Mouse (Mus musculus) layer of hippocampus, adult 8-10 months (tissue): Measurements from ENCODE around the gene Tecpr1. TPM values are rescaled to one million over a fixed set of nuclear protein-coding genes. Genes with fewer than 3 reads are reported as not detected.

ENCODE experiments used
- DNase-seq, 2 experiments: peaks; one replicate each; pipeline ENCODE4 v3.0.0; 2022; ENCODE audit warnings: low spot score in 2 of 2
- total RNA-seq, 4 experiments: library from RNA; stranded (reverse); gene quantifications; 2 replicates each; pipeline ENCODE4 v1.2.4; 2022

Gene Tecpr1
- total RNA-seq, 4 experiments from 2014 or later, result 103 to 120 (median 109) TPM

DNA sequence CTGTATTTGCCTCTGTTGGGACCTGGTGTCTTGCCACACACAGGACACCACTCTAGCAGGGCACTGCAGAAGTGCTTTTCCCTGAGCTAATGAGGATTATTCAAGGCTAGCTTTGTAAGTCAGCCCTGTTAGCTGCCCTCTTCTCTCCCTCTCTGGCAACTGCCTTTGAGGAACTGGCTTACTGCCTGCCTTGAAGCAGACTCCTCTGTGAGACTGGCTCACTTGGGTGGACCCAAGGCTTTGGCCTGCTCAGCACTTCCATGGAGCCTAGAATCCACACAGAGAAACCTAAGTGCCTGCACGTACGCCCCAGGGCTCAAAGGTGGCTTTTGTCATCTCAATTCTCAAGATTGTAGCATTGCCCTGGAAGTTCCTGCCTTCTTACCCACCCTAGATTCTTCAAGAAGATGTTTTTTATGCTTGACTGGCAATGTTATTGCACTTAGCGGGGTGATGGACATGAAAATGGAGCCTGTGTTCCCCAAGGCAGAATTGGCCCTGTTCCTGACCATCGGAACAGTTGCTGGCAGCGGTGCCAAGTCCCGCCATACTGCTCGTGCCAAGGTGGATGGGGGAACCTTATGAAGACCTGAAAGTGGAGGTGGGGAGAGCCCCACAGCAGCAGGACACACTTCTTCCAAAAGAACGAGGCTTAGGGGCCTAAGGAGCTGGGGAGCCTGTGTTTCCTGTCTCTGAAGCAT is 54.0 kb downstream of the Tecpr1 start:
- DNase-seq, result no peak

DNA sequence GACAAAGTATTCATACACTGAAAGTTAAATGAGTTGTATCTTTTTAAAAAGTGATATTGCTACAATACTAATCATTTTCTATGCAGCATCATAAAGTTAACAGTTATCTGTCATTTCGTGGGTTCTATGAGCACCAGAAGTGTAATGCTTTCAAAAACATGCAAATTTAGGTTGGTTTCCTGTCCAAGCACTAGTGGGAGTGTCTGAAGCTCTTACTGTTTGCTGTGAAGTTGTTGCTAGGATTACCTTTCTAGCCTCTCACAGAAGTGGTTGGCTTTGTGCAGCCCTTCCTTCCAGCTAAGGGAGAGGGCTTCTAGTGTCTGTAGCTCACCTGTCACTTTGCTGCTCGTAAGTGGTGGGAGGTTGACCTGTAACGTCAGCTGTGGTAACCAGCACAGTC is 57.7 kb downstream of the Tecpr1 start:
- DNase-seq, result no peak

GRCm38 (mm10) chr5:144162813-144163517 is 60.5 kb downstream of the Tecpr1 start:
- DNase-seq, result no peak

- no peak for DNase-seq
Observed at GRCm38 (mm10) chr5:144162080-144162812, 61.2 kb downstream of the Tecpr1 start.

DNA sequence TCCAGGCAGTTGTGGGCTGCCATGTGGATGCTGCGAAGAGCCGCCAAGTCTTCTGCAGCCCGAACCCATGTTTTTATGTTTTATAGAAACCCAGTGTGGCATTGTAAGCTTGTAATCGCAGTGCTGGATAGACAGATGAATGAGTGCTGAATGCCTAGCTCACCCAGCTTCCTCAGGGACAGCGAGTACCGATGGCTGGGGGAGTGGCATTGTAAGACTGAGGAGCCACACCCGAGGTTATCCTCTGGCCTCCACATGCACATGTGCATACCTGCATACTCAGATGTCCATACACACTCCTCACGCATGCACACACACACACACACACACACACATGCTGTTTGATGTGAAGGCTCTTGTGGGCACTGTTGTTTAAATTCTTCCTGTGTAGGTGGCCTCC is 64.3 kb downstream of the Tecpr1 start:
- DNase-seq, result no peak

GRCm38 (mm10) chr5:144158604-144159003 is 64.8 kb downstream of the Tecpr1 start:
- peak in 1 of 2 experiments; percentile 61 for DNase-seq

- peak in 1 of 2 experiments; percentile 67 for DNase-seq
Observed at GRCm38 (mm10) chr5:144154528-144154927, 68.9 kb downstream of the Tecpr1 start.

- no peak for DNase-seq
Observed at GRCm38 (mm10) chr5:144151270-144151669, 72.1 kb downstream of the Tecpr1 start.

DNA sequence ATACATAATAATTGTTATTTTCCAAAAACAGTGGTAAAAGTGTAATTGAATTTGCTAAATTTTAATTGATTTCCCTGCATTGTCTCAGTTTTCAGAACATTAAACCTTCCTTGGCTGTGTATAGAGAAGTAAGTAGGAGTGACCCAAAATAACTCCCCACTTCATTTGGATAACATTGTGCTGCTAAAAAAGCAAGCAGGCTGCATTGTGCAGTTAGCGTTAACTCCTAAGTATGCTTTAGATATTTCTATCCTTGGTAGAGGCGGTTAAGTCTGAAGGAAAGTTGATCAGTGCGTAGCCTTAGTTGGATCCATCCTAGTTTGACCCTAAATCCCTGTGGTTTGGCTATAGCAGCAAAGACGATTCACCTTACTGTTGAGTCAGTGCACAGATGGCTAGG is 73.9 kb downstream of the Tecpr1 start:
- no peak for DNase-seq

DNA sequence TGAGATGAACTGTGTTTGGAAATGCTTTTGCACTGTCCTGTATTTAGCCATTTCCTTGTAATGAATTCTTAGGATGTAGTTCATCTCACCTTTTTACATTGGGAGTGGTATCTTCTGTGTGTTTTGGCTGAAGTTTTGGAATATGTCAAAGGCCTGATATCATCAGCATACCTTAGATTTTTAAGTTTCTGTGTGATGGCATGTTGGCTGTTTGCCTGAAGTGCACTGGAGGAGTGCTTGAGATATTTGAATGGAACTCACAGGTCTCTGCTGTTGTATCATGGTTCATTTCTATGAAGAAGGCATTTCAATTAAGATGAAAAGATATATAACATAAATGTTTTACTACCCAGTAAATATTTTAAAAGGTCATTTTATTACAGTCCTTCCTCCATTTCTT is 76.5 kb downstream of the Tecpr1 start:
- no peak for DNase-seq

Other genes with a start within 250 kb of the Tecpr1 start
- 10 to 100 TPM; 38.1 to 41.0 (median 38.6) TPM for gene Ccz1, start 208.7 kb downstream of the Tecpr1 start, total RNA-seq
- gene Ocm, start 196.9 kb downstream of the Tecpr1 start, total RNA-seq, result not detected
- gene Lmtk2, start 123.2 kb downstream of the Tecpr1 start, total RNA-seq, result 100 to 1,000 TPM in 2 of 4 experiments, 10 to 100 TPM in 2; 76.3 to 105 (median 90.6) TPM
- under 1 TPM; 0.12 to 0.45 (median 0.23) TPM for gene Bhlha15, start 33.3 kb downstream of the Tecpr1 start, total RNA-seq
- 10 to 100 TPM; 55.7 to 78.1 (median 67.5) TPM for gene Bri3, start 20.8 kb upstream of the Tecpr1 start, total RNA-seq
- 1 to 10 TPM in 2 of 4 experiments, under 1 TPM in 2; 0.61 to 1.3 (median 0.89) TPM for gene Baiap2l1, start 134.5 kb upstream of the Tecpr1 start, total RNA-seq